Mouse (Mus musculus) lung, adult 2 months (tissue): ENCODE results near the gene Vgll4.

Experiments used
- CTCF ChIP-seq: fragments of 200-500 bp; IDR thresholded peaks from 2 replicates; pipeline ENCODE4 v1.5.1; 2011; ENCODE audit warnings: mild to moderate bottlenecking, low read length, control low read depth; ENCODE audit not compliant: insufficient read depth
- POLR2A ChIP-seq: fragments of 200-500 bp; IDR thresholded peaks from 2 replicates; pipeline ENCODE4 v1.6.1; 2011; ENCODE audit warnings: low read depth, mild to moderate bottlenecking, control low read depth, low read length, borderline replicate concordance; ENCODE audit errors: extremely low read depth

DNA sequence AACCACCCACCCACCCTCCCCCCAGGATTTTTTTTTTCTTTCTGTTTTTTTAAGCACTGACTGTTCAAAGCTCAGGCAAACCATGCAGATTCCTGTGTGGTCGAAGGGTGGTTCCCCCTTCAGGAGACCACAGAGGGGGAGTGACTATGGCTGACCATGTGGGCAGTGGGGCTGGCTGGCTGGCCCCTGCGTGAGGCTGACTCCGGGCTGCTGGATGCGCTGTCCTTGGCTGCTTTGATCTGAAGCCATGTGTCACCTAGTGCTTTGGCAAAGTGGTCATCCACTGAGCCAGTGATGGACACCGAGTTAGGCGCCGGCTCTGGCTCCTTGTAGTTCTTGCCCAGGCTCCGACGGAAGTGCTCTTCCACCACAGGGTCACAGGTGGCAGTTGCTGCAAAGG, 107.7 kb downstream of the Vgll4 start:
- no peak for TF ChIP-seq CTCF
- no peak for TF ChIP-seq POLR2A
